Mouse (Mus musculus) granulocyte monocyte progenitor cell, adult 5-6 weeks (primary cell): ENCODE results near the gene Max. TPM values are rescaled to one million over a fixed set of nuclear protein-coding genes. Genes with fewer than 3 reads are reported as not detected.
A peak's percentile ranks its signal among the peaks of the same experiment; 100 is the strongest.

ENCODE experiments used
- ATAC-seq: replicated peaks from 2 replicates; pipeline ENCODE4 v1.8.0; 2016; ENCODE audit warnings: mild to moderate bottlenecking, moderate TSS enrichment, inconsistent platforms; ENCODE audit not compliant: poor library complexity, severe bottlenecking
- total RNA-seq, 2 experiments: library from RNA; stranded (forward) in 1 of 2; stranded (reverse) in 1 of 2; fragments of 200-712, 200-1000 nt in 1 of 2; fragments of >200 nt in 1 of 2; fragmentation: Nextera tagmentation in 1 of 2; gene quantifications; 2 replicates each; pipeline ENCODE4 v1.2.3; 2014 to 2017

The Max gene
- total RNA-seq, 2 experiments from 2014 or later: 99.5 to 109 TPM

DNA sequence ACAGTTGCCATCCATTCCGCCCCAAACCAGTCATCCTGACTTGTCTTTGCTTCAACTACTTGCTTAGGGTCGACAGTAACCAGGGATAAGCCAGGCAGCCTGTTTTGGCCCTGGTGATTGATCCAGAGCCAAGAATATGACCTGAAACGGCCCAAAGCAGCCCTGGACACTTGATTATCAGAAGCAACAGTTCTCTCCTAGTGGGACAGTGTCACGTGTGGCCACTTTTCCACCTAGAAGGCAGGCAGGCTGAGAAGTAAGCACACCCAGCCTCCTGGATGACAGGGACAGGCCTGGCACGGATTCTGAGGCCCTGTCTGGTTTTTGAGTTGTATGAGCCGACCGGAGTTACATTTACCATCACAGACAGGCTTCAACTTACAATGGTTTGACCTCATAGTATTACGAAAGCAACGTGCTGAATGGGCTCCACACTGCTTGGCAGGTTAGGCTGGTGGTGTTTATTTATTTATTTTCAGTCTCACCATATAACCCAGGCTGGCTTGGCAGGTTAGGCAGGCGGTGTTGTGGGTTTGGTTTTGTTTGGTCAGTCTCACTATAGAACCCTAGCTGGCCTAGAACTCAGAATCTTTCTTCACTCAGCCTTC is 35.6 kb downstream of the Max start:
- no peak for ATAC-seq

DNA sequence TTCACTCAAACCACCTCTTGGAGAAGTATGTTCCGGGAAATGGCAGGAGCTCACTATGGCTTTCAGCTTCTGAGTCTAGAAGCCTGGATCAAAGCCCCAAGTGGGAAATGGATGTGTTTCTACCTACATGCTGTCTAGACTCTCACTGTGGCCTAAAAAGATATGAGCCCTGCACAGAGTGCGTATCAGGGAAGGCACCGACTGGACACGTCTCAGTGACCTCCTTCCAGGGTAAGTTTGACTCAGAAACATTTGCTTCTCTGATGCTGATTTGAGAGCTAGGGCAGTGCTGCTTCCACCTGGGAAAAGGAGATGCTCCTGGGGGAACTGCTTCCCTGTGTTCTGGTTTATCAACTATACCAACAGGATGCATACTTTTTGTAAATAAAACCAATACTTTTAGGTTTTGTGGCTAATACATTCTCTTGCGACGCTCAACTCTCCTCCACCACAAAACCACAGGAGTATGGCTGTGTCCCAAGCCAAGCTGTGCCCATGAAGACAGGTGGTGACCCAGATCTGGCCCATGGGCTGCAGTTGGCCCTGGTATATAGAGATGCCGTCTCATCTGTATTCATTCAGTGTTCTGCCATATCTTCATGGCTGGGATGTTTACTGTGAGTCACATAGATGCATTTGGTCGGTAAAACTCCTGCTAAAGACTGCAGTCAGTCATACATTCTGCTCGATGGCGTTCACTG is 36.9 kb downstream of the Max start:
- ATAC-seq: 0 out of 2 replicates have a peak, but pooled peaks have one; percentile 17

DNA sequence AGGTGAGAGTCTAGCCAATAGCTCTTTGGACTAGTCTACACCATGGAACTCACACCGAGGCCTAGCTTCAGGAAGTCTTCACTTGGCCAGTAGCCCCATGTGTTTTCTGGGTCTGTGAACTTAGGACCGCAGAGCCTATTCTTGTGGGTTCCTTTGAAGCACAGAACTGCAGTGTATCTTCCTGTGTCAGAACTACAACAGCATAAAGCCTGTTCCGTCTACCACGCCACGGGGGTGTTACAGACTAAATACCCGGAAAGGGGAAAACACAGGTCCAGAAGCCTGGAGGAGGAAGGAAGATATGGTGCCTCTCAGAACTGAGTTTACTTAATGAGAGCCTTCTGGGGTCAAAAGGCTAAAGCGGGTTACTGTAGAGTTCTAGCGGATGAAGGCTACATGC is 38.9 kb downstream of the Max start:
- ATAC-seq: no peak

DNA sequence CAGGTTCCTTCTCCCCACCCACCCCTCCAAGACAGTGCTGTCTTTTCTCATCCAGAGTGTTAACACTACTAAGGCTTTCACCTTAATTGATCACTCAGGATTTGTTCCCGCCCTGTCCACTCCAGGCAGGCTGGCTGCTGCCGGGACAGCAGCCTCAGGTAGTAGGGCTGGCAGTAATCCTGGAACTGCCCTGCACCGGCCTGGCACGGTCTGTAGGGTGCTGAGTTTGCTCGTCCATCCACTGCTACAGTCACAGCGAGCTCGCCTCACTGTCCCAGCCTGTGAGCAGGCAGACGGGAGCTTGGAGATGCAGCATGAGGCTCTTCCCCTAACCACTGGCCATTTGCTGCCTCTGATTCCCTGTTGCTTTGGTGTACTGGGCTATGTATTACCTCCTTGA is 41.0 kb downstream of the Max start:
- no peak for ATAC-seq

DNA sequence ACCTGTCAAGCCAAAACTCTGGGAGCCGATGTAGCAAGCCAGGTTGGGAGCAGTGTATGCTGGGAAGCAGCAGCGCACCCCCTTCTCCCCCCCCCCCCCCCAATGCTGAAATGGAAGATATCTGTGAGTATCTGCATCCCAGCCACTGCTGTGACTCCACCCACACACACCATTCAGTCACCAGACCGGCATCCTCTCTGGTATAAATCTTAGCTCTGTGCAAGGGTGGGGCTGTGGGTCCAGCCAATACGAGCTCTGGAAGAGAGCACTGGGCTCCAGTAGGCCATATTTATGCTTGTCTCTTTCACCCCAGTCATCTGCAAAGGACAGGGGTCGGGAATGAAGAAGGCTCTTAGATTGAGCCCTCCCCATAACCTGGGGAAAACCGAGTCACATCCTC is 41.6 kb downstream of the Max start:
- ATAC-seq: no peak

DNA sequence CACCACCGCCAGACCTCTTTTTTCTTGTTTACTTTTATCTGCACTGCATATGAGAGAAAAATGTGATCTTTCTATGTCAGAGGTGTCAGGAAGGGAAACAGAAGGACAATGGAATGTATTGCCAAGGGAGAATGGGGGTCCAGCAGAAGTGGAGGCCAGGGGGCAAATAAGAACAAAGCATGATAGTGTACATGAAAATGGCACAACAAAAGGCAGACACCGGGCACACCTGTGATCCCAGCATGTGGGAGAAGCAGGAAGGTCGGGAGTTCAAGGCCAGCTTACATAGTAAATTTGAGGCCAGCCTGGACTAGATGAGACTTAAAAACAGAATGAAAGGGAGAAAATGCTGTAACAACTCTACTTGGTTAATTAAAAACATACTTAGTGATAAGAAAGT is 43.1 kb downstream of the Max start:
- no peak for ATAC-seq

DNA sequence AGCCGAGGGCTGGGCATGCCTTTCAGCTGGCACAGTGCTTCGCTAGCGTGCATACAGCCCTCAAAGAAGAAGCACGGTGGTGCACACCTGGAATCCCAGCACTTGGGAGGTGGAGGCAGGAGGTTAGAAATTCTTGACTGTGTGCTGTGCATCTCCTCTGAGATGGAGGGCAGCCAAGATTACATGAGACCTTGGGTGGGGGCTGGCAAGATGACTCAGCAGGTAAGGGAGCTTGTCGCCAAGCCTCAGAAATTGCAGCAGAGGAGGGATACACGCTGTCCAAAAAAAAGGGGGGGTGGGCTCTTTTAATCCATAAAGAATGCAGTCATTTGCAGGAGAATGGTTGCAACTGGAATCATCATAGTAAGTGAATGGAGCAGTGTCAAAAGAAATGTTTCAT is 43.9 kb downstream of the Max start:
- no peak for ATAC-seq

DNA sequence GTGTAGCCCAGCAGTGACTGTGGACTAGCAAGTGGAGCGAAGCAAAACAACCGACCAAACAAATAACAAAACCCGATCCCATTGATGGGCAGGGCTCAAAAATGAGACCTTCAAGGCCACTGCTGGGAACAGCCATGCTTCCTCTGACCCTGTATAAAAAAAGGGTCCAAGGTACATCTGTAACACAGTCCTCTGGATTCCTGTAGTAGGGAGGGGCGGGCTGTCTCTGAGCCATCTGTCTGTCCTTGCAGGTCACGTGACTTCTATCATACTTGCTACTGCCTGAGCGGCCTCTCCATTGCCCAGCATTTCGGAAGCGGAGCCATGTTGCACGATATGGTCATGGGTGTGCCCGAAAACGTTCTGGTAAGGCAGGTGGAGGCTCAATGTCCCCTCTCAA is 45.8 kb downstream of the Max start:
- ATAC-seq: no peak

DNA sequence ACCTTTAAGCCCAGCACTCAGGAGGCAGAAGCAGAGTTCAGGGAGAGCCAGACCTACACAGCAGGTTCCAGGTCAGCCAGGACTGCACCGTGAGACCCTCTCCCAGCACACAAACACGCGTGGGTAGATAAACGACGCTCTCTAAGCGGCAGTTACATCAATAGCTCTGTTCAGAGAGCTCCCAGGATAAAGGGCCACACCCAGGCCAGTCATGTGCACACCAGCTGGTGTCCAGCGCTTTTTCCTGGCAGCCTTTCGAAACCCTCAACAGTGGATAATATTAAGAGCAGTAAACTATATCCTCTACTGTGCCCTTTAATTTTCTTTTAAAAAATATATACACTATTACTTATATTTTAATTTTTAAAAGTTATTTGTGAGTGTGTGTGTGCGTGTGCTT is 49.8 kb downstream of the Max start:
- ATAC-seq: no peak

DNA sequence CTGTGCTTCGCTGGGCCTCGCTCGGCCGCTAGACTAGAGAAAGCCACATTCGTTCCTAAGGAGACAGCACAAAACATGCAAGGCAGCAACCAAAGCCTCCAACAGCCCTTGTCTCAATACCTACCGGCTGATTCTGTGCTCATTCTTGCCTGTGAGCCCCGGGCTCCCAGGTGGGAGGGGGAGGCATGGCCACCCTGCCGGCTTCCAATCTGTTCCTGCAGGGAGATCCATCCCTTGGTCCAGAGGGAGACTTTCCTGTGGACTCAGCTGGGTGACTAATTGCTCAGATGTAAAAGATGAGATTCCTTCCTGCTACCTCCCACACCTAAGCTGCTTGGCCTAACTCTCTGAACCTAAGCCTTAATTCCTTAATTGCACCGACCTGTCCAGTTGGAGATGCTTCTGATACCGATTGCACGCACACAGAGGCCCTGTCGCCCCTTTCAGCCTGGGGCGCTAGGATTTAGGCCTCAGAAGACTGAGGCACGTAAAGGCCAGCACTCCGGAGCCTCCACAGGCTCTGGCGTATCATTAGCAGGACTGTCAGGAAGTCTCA is 50.8 kb downstream of the Max start:
- ATAC-seq: no peak

DNA sequence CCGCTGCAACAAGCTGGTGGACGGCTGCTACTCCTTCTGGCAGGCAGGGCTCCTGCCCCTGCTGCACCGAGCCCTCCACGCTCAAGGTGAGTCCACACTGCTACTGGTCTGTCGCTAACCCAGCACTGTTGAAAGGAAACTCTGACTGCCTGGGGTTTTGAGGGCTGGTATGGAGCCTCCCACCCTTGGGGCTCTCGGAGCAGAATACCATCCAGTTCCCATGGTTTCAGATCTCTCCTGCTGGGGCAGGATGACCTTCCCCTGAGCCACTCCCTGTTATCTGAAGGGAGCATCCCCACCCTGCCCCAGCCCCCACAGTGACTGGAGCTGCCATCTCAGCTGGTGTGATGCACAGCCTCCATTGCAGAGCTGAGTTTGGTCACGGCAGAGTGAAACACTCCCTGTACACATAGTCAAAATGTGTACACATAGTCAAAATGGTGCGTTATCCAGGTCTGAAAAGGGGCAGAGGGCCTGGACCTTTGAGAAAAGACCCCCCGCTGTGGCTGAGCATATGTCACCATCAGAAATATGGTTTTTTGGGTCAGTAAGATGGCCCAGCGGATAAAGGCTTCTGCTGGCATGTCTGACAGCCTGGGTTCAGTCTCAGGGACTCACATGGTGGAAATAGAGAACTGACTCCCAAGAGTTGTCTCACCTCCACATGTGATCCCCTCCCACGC is 51.6 kb downstream of the Max start:
- no peak for ATAC-seq

DNA sequence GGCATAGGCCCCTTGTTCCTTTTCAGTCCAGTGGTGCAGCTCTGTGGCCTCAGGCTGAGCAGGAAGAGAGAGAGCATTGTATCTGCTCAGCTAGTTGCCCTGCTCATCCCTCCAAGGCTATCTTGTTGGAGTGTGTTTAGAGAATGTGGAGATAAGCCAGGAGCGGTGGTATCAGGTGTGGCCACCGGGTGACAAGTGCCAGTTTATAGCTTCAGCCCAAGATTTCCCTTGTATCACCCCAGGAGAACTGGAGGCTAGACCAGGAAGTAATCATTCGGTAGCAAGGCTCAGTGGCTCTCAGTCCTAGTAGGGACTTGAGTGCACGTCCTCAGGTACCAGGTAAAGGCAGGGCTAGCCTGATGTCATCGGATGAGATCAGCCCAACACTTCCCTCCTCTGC is 52.8 kb downstream of the Max start:
- no peak for ATAC-seq

DNA sequence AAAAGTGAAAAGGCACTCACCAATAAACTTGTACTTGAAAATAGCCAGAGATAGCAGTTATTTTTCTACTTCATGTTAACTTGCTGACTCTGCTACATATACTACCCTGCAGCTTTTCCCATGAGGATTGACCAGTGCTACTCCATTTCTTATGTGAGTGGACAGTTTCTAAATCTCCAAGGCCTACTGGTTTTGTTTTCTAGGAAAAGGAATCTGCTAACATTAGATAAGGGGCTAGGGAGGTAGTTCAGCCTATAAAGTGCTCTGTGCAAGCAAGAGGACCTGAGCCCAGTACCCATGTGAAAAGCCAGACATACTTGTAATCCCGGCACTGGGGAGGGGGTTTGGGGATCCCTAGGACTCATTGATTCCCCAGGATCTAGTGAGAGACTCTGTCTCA is 55.7 kb downstream of the Max start:
- no peak for ATAC-seq

DNA sequence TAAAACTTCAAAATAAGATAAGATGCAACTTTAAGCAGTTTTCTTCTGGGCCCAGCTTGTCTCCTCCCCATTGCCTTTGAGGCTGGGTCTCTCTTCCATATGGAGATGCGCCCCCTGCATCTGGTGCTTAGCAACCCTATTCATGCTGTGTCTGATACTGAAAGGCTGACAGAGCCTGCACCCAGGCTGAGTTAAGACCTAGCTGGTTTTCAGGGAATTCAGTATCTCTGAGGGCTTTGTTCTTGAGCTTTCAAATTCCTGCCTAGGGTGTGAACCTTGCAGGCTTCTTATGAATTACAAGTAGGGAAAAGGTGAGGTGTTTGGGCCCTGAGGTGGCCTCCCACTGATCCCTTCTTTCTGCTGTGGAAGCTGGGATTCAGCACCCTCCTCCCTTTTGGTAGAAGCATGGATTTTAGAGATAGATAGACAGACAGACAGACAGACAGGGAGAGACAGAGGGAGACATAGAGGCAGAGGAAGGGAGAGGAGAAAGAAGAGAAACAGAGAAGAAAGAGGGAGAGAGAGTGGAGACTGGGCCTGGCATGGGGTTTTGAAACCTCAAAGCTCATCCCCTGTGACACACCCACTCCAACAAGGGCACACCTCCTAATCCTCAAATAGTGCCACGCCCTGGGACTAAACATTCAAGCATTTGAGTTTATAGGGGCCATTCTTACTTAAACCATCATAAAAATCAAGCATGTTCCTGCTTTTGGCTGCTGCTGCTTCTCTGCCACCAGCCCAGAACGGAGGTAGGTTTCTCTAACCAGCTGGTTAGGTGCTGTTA is 60.3 kb downstream of the Max start:
- ATAC-seq: no peak

DNA sequence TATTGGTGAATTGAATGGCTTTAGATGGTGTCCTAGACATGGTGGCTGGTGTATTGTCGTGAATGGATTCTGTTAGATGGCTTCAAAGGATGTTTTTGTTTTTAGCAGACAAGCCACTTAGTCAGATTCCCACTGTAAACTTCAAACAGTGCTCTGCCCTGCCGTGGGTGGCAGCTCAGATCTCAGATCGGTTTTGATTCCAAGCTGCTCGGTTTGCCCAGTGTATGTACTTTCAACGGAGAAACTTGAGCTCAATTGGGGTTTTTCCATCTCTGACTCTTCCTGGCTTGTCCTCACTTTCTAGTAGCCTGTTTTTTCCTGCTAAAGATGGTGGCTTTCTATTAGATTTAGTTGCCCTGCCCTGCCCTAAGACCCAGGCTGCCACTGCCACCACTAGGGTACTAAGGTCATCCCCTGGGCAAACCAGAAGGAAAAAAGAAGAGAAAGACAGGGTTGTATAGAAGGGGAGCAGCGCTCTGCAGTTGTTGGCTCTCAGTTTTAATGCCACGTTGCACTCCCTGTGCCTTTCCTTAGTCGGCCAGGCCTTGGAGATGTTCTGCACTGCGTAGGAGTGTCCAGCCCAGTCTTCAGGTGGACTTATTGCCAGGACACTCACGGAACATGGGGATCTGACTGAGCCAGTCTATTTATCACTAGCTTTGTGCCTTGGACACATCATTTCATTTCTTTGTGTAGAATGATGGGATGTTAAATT is 62.6 kb downstream of the Max start:
- no peak for ATAC-seq

DNA sequence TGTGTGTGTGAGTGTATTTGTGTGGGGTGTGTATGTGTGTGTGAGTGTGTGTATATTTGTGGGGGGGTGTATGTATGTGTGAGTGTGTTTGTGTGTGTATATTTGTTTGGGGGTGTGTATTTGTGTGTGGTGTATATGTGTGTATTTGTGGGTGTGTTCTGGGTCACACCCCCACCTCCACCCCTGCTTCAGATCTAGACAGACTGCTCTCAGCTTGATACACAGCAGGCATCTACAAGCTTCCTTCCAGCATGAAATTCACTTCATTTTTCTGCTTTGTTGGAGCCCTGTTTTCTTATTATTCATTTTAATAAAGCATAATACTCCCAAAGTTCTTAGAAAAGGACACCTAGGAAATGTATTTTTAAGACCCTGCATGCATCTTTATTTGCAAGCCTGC is 63.9 kb downstream of the Max start:
- ATAC-seq: no peak

DNA sequence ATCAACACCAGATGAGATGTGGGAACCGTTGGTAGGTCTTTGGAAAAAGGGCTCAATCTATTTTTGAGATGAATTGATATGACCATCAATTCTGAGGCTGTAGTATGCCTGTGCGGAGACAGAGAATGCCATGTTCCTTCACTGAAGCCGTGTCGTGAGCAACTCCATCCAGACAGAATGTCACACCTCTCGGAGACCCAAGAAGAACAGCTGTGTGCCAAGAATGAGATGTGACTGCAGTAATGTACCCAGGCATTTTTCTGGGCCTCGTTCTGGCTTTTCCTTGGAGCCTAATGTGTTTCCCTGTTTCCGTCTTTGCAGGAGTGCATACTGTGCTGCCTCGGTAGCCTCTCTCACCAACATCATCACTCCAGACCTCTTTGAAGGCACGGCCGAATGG is 65.0 kb downstream of the Max start:
- ATAC-seq: no peak

DNA sequence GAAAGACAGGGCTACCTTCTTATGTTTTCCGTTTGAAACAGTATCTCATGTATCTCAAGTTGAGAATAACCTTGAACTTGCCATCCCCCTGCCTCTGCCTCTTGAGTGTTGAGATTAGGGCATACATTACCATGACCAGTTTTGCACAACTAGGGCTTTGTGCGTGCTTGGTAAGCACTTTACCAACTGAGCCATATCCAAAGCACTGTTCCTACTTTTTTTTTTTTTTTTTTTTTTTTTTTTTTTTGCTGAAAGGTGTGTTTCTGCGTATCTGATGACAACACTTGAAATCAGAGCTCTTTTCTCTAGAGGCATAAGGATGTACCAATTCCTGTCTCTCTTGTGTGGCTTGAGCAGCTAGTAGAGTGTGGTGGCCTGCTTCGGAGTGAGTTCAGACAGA is 65.4 kb downstream of the Max start:
- no peak for ATAC-seq

DNA sequence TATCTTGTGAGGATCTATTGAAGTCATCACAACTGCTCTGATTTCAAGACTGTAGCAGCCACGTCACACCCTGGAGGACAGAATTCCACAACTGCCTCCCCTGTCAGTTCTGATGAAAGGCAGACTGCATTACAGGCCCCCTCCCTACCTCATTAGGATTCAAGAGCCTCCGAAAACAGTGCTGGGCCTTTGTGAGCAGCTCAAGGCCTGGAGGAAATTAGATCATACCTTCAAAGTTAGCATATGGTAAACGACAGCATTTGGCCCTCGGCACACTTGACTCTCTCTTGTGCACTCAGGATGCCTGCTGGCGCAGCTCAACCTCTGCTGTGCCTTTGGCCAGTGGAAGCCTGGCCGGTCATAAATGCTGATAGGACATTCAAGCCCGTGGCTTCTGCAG is 66.2 kb downstream of the Max start:
- ATAC-seq: no peak
